Mouse (Mus musculus): Measurements from ENCODE around the gene Gm45261. TPM values are rescaled to one million over a fixed set of nuclear protein-coding genes. Genes with fewer than 3 reads are reported as not detected.

Gm45261 gene
- polyA plus RNA-seq (2015; fragmentation: Nextera tagmentation; extraction: Ambion mirVana), result not detected in 2 replicates

GRCm38 (mm10) chr1:80461348-80461747 is at the start of gene Gm45261:
Gene Gm45261 (minus strand): TSS chr1:80461448.
- H3K4me3 ChIP-seq, result no peak within 1 kb of the TSS
- H3K4me1 ChIP-seq, result no peaks in the 10 kb centered on the region
- no peaks in the 10 kb centered on the region for H3K9me3 ChIP-seq
- no peaks in the 10 kb centered on the region for H3K27me3 ChIP-seq
- H3K9ac ChIP-seq, result no peak within 1 kb of the TSS
- H3K27ac ChIP-seq, result no peak within 1 kb of the TSS
- WGBS, result 83% methylated on average over 6 of the region's 6 CpGs
- H3K4me2 ChIP-seq, result no peak within 1 kb of the TSS
- no peaks in the 10 kb centered on the region for H3K36me3 ChIP-seq
- no peak for ATAC-seq (ENCODE audit: insufficient number of reproducible peaks, insufficient read depth, low FRiP score, low TSS enrichment, low read depth)

- 82% methylated on average over 2 of the region's 2 CpGs for WGBS
- Histone ChIP-seq H3K36me3 (0 out of 2 replicates have a peak, but pooled peaks cover 10% of the 10 kb centered on the region), H3K27me3 (no peaks in the 10 kb centered on the region), H3K4me2 (no peak overlapping the region), H3K27ac (no peak overlapping the region), H3K9ac (no peak overlapping the region), H3K4me3 (no peak overlapping the region), H3K4me1 (peaks cover 13% of the 10 kb centered on the region; the same call in 1 of the 2 replicates), H3K9me3 (no peaks in the 10 kb centered on the region)
- no peak for ATAC-seq (ENCODE audit: insufficient number of reproducible peaks, insufficient read depth, low FRiP score, low TSS enrichment, low read depth)
These were observed 43.5 kb upstream of the Gm45261 start for GRCm38 (mm10) chr1:80504757-80505156.

- ATAC-seq (ENCODE audit: insufficient number of reproducible peaks, insufficient read depth, low FRiP score, low TSS enrichment, low read depth), result no peak
- Histone ChIP-seq H3K4me3 (no peak overlapping the region), H3K9me3 (no peaks in the 10 kb centered on the region), H3K36me3 (0 out of 2 replicates have a peak, but pooled peaks cover 10% of the 10 kb centered on the region), H3K27ac (no peak overlapping the region), H3K9ac (no peak overlapping the region), H3K4me1 (peaks cover 13% of the 10 kb centered on the region; the same call in 1 of the 2 replicates), H3K4me2 (no peak overlapping the region), H3K27me3 (no peaks in the 10 kb centered on the region)
- 86% methylated on average over 4 of the region's 4 CpGs for WGBS
These were observed 42.8 kb upstream of the Gm45261 start for GRCm38 (mm10) chr1:80504081-80504480.

- H3K27ac ChIP-seq, result no peak overlapping the region
These were observed 41.4 kb upstream of the Gm45261 start for GRCm38 (mm10) chr1:80502456-80503165.

GRCm38 (mm10) chr1:80499264-80499663 is 38.0 kb upstream of the Gm45261 start:
- no peak overlapping the region for H3K9ac ChIP-seq
- no peaks in the 10 kb centered on the region for H3K36me3 ChIP-seq
- H3K4me2 ChIP-seq, result no peak overlapping the region
- no peak overlapping the region for H3K27ac ChIP-seq
- H3K9me3 ChIP-seq, result no peaks in the 10 kb centered on the region
- WGBS, result 84% methylated on average over 7 of the region's 7 CpGs
- no peak overlapping the region for H3K4me3 ChIP-seq
- ATAC-seq (ENCODE audit: insufficient number of reproducible peaks, insufficient read depth, low FRiP score, low TSS enrichment, low read depth), result no peak
- no peaks in the 10 kb centered on the region for H3K27me3 ChIP-seq
- peaks cover 13% of the 10 kb centered on the region; the same call in 1 of the 2 replicates for H3K4me1 ChIP-seq

More at GRCm38 (mm10) chr1:80502456-80503165, 41.4 kb upstream of the Gm45261 start:
- Histone ChIP-seq H3K4me3 (no peak overlapping the region), H3K9me3 (no peaks in the 10 kb centered on the region), H3K4me1 (peaks cover 13% of the 10 kb centered on the region; the same call in 1 of the 2 replicates), H3K27me3 (no peaks in the 10 kb centered on the region), H3K36me3 (0 out of 2 replicates have a peak, but pooled peaks cover 10% of the 10 kb centered on the region), H3K4me2 (no peak overlapping the region), H3K9ac (no peak overlapping the region)
- no peak for ATAC-seq (ENCODE audit: insufficient number of reproducible peaks, insufficient read depth, low FRiP score, low TSS enrichment, low read depth)
- WGBS, result 58% methylated on average over 9 of the region's 9 CpGs

GRCm38 (mm10) chr1:80496360-80496759 is 35.1 kb upstream of the Gm45261 start:
- H3K27ac ChIP-seq, result no peak overlapping the region
- H3K9ac ChIP-seq, result no peak overlapping the region
- no peaks in the 10 kb centered on the region for H3K4me1 ChIP-seq
- ATAC-seq (ENCODE audit: insufficient number of reproducible peaks, insufficient read depth, low FRiP score, low TSS enrichment, low read depth), result no peak
- no peaks in the 10 kb centered on the region for H3K36me3 ChIP-seq
- WGBS, result 81% methylated on average over 4 of the region's 4 CpGs
- no peaks in the 10 kb centered on the region for H3K27me3 ChIP-seq
- H3K9me3 ChIP-seq, result no peaks in the 10 kb centered on the region
- no peak overlapping the region for H3K4me2 ChIP-seq
- no peak overlapping the region for H3K4me3 ChIP-seq

GRCm38 (mm10) chr1:80483419-80483818 is 22.2 kb upstream of the Gm45261 start:
- ATAC-seq (ENCODE audit: insufficient number of reproducible peaks, insufficient read depth, low FRiP score, low TSS enrichment, low read depth), result no peak
- Histone ChIP-seq H3K4me3 (no peak overlapping the region), H3K36me3 (no peaks in the 10 kb centered on the region), H3K4me1 (no peaks in the 10 kb centered on the region), H3K27ac (no peak overlapping the region), H3K9me3 (no peaks in the 10 kb centered on the region), H3K27me3 (no peaks in the 10 kb centered on the region), H3K4me2 (no peak overlapping the region), H3K9ac (no peak overlapping the region)
- WGBS, result 85% methylated on average over 5 of the region's 5 CpGs

- H3K4me2 ChIP-seq, result no peak overlapping the region
- H3K36me3 ChIP-seq, result no peaks in the 10 kb centered on the region
- no peaks in the 10 kb centered on the region for H3K9me3 ChIP-seq
- no peaks in the 10 kb centered on the region for H3K27me3 ChIP-seq
- no peak overlapping the region for H3K27ac ChIP-seq
- no peak for ATAC-seq (ENCODE audit: insufficient number of reproducible peaks, insufficient read depth, low FRiP score, low TSS enrichment, low read depth)
- 64% methylated on average over 1 of the region's 1 CpGs for WGBS
- H3K4me3 ChIP-seq, result no peak overlapping the region
- no peak overlapping the region for H3K9ac ChIP-seq
- H3K4me1 ChIP-seq, result no peaks in the 10 kb centered on the region
These were observed 13.7 kb upstream of the Gm45261 start for GRCm38 (mm10) chr1:80474942-80475341.

- H3K4me1 ChIP-seq, result no peaks in the 10 kb centered on the region
- H3K36me3 ChIP-seq, result no peaks in the 10 kb centered on the region
- WGBS, result 90% methylated on average over 1 of the region's 1 CpGs
- H3K27me3 ChIP-seq, result no peaks in the 10 kb centered on the region
- H3K9me3 ChIP-seq, result no peaks in the 10 kb centered on the region
- no peak for ATAC-seq (ENCODE audit: insufficient number of reproducible peaks, insufficient read depth, low FRiP score, low TSS enrichment, low read depth)
- no peak overlapping the region for H3K4me2 ChIP-seq
- H3K27ac ChIP-seq, result no peak overlapping the region
- H3K4me3 ChIP-seq, result no peak overlapping the region
- no peak overlapping the region for H3K9ac ChIP-seq
These were observed 11.1 kb upstream of the Gm45261 start for GRCm38 (mm10) chr1:80472395-80472794.

GRCm38 (mm10) chr1:80459923-80460322 is 1.3 kb downstream of the Gm45261 start:
- Histone ChIP-seq H3K27me3 (no peaks in the 10 kb centered on the region), H3K4me2 (no peak overlapping the region), H3K9ac (no peak overlapping the region), H3K9me3 (no peaks in the 10 kb centered on the region), H3K36me3 (no peaks in the 10 kb centered on the region), H3K4me3 (no peak overlapping the region), H3K4me1 (no peaks in the 10 kb centered on the region), H3K27ac (no peak overlapping the region)
- no peak for ATAC-seq (ENCODE audit: insufficient number of reproducible peaks, insufficient read depth, low FRiP score, low TSS enrichment, low read depth)
- WGBS, result 88% methylated on average over 1 of the region's 1 CpGs

GRCm38 (mm10) chr1:80459477-80459876 is 1.8 kb downstream of the Gm45261 start:
- Histone ChIP-seq H3K4me1 (no peaks in the 10 kb centered on the region), H3K4me2 (no peak overlapping the region), H3K9me3 (no peaks in the 10 kb centered on the region), H3K36me3 (no peaks in the 10 kb centered on the region), H3K9ac (no peak overlapping the region), H3K4me3 (no peak overlapping the region), H3K27me3 (no peaks in the 10 kb centered on the region), H3K27ac (no peak overlapping the region)
- no peak for ATAC-seq (ENCODE audit: insufficient number of reproducible peaks, insufficient read depth, low FRiP score, low TSS enrichment, low read depth)

GRCm38 (mm10) chr1:80453971-80454370 is 7.3 kb downstream of the Gm45261 start:
- 78% methylated on average over 2 of the region's 2 CpGs for WGBS
- no peak for ATAC-seq (ENCODE audit: insufficient number of reproducible peaks, insufficient read depth, low FRiP score, low TSS enrichment, low read depth)
- Histone ChIP-seq H3K4me3 (no peak overlapping the region), H3K9ac (no peak overlapping the region), H3K4me1 (no peaks in the 10 kb centered on the region), H3K27ac (no peak overlapping the region), H3K4me2 (no peak overlapping the region), H3K27me3 (no peaks in the 10 kb centered on the region), H3K9me3 (no peaks in the 10 kb centered on the region), H3K36me3 (no peaks in the 10 kb centered on the region)
